In the genomic region with DNA sequence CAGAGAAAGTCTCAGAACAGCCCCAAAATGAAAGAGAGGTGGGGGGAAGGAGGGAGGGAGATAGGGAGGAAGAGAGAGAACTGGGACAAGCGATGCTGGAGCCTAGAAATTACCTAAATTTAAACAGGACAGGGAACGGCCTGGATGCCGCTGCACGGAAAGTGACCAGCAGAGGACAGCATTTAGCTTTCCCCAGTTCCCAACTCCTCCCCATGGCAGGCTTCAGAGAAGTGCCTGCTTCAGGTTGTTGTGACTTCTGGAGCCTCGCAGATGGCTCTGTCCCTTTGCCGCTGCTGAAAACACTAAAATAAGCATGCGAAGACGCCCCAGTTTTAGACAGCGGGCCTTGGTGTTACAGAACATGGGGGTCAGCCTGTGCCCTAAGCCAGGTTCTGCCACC, we compare ENCODE assay signal across 8 mouse cellular contexts. TPM values are rescaled to one million over a fixed set of nuclear protein-coding genes. Genes with fewer than 3 reads are reported as not detected.
DNase-seq lines count a peak whose midpoint lies in the region; ATAC-seq lines count a peak whose summit lies in the region.

No protein-coding gene starts in this region.

- no peaks in the 10 kb centered on the region for H3K9me3 ChIP-seq in midbrain, embryonic 12.5 days
- H3K9me3 ChIP-seq in stomach, embryonic 14.5 days (ENCODE audit: control insufficient read depth, low read depth, low read length) = no peaks in the 10 kb centered on the region

- 0 out of 2 replicates have a peak, but pooled peaks have one; percentile 38 for ATAC-seq in midbrain, embryonic 12.5 days (ENCODE audit: low FRiP score, low read depth)
- ATAC-seq in stomach, embryonic 14.5 days (ENCODE audit: insufficient number of reproducible peaks, insufficient read depth, low FRiP score, low read depth) = peak; percentile 79

- H3K4me2 ChIP-seq in midbrain, embryonic 12.5 days (replicated peaks) = no peak overlapping the region
- H3K4me2 ChIP-seq in stomach, embryonic 14.5 days (replicated peaks; ENCODE audit: low read depth, low read length) = 0 out of 2 replicates have a peak overlapping the region, but pooled peaks have one; percentile 10

- 10% methylated on average over 9 of the region's 9 CpGs for WGBS in midbrain, embryonic 12.5 days
- WGBS in stomach, embryonic 14.5 days = 6% methylated on average over 9 of the region's 9 CpGs

- intact Hi-C loops in left cerebral cortex, postnatal 14 days (cut with DNase I) = no loop called here

- 0 out of 2 replicates have a peak, but pooled peaks cover 3% of the 10 kb centered on the region for H3K27me3 ChIP-seq in midbrain, embryonic 12.5 days
- no peaks in the 10 kb centered on the region for H3K27me3 ChIP-seq in stomach, embryonic 14.5 days (ENCODE audit: control insufficient read depth, insufficient read depth, low read length)

- no peaks in the 10 kb centered on the region for H3K4me1 ChIP-seq in midbrain, embryonic 12.5 days
- H3K4me1 ChIP-seq in stomach, embryonic 14.5 days (ENCODE audit: control insufficient read depth, insufficient read depth, low read length) = no peaks in the 10 kb centered on the region

- no peak overlapping the region for H3K9ac ChIP-seq in midbrain, embryonic 12.5 days (replicated peaks)
- no peak overlapping the region for H3K9ac ChIP-seq in stomach, embryonic 14.5 days (replicated peaks; ENCODE audit: low read depth, low read length)

- H3K36me3 ChIP-seq in midbrain, embryonic 12.5 days = no peaks in the 10 kb centered on the region
- no peaks in the 10 kb centered on the region for H3K36me3 ChIP-seq in stomach, embryonic 14.5 days (ENCODE audit: control insufficient read depth, insufficient read depth, low read length)

- DNase-seq in layer of hippocampus, adult 11-12 months (ENCODE audit: low spot score) = peak; percentile 68
- DNase-seq in layer of hippocampus, adult 9-10 months (ENCODE audit: low spot score) = no peak
- peak; percentile 75 to 77 for DNase-seq in cerebellum, adult 18-20 months
- DNase-seq in forelimb bud, embryonic 11.5 days (ENCODE audit: low read depth, low spot score) = peak; percentile 75
- DNase-seq in hindlimb bud, embryonic 11.5 days (ENCODE audit: extremely low spot score, low read depth, low spot score) = peak; percentile 56
- DNase-seq in left cerebral cortex, postnatal 14 days (ENCODE audit: low spot score in 2 of 2) = peak; percentile 73 to 75

- no peak overlapping the region for H3K27ac ChIP-seq in midbrain, embryonic 12.5 days (replicated peaks)
- H3K27ac ChIP-seq in stomach, embryonic 14.5 days (ENCODE audit: low read length) = no peak overlapping the region

- no peak overlapping the region for H3K4me3 ChIP-seq in midbrain, embryonic 12.5 days
- H3K4me3 ChIP-seq in stomach, embryonic 14.5 days (ENCODE audit: low read depth, low read length) = no peak overlapping the region

RNA-seq across cellular contexts. Expression of gene Anxa11, which starts 25.5 kb away (rescaled TPM):
- 10 to 100 TPM; 14.1 to 14.8 TPM for total RNA-seq in left cerebral cortex, postnatal 14 days (2021)
- polyA plus RNA-seq in midbrain, embryonic 12.5 days (2016; fragmentation: Nextera tagmentation; extraction: Ambion mirVana) = 3.2 and 4.1 TPM in 2 replicates
- polyA plus RNA-seq in stomach, embryonic 14.5 days (2014; fragmentation: Nextera tagmentation; extraction: Ambion mirVana) = 35.5 and 42.2 TPM in 2 replicates

RNA-seq across cellular contexts. Expression of gene Zcchc24, which starts 47.6 kb away (rescaled TPM):
- 10 to 100 TPM; 41.9 to 43.9 TPM for total RNA-seq in left cerebral cortex, postnatal 14 days (2021)
- polyA plus RNA-seq in midbrain, embryonic 12.5 days (2016; fragmentation: Nextera tagmentation; extraction: Ambion mirVana) = 17.7 and 20.7 TPM in 2 replicates
- polyA plus RNA-seq in stomach, embryonic 14.5 days (2014; fragmentation: Nextera tagmentation; extraction: Ambion mirVana) = 29.5 and 32.4 TPM in 2 replicates
